Mouse (Mus musculus): Measurements from ENCODE around the gene Strada. TPM values are rescaled to one million over a fixed set of nuclear protein-coding genes. Genes with fewer than 3 reads are reported as not detected.

The Strada gene
- total RNA-seq, 1 experiment = 24.0 TPM

GRCm38 (mm10) chr11:106154091-106154490 lies 47.9 kb downstream of the Strada start:
- no peak for DNase-seq (ENCODE audit: low read depth, low spot score)
- Histone ChIP-seq H3K27ac (ENCODE audit: insufficient read depth, low read depth, low read length, poor library complexity, severe bottlenecking) (no peak overlapping the region), H3K36me3 (ENCODE audit: control insufficient read depth, insufficient read depth, low read length, poor library complexity, severe bottlenecking) (peaks cover 48% of the 10 kb centered on the region), H3K9me3 (ENCODE audit: control insufficient read depth, insufficient read depth, low read depth, low read length) (no peaks in the 10 kb centered on the region), H3K4me3 (ENCODE audit: insufficient read depth in 1 of 2, low read depth in 1 of 2, low read length in 2 of 2, poor library complexity in 1 of 2, severe bottlenecking in 1 of 2) (no peak overlapping the region), H3K4me1 (ENCODE audit: control insufficient read depth in 2 of 2, insufficient read depth in 2 of 2, low read length in 2 of 2, poor library complexity in 1 of 2) (peaks cover 0 to 11% of the 10 kb centered on the region in 2 experiments; a peak in 2 of 4 replicates), H3K9ac (ENCODE audit: insufficient read depth, low read depth, low read length, poor library complexity, severe bottlenecking) (no peak overlapping the region)
- in situ Hi-C loops (cut with MboI; ENCODE audit: low sequenced_read_pairs in 2 of 2, unreplicated experiment in 2 of 2) = no loop called here
- TF ChIP-seq ZC3H11A (IDR thresholded peaks at IDR 0.05; ENCODE audit: borderline replicate concordance, low read depth, low read length) (no peak), ZNF384 (IDR thresholded peaks at IDR 0.05; ENCODE audit: low read depth, low read length) (no peak), HCFC1 (IDR thresholded peaks at IDR 0.05; ENCODE audit: borderline replicate concordance, insufficient read depth, low read length) (no peak), CHD2 (IDR thresholded peaks at IDR 0.05; ENCODE audit: low read depth, low read length) (no peak), MAFK (IDR thresholded peaks at IDR 0.05; ENCODE audit: insufficient read depth, low read depth, low read length) (no peak)

- no peak overlapping the region; the same call in 1 of the 2 replicates for H3K27ac ChIP-seq (ENCODE audit: insufficient read depth, low read depth, low read length, poor library complexity, severe bottlenecking)
- DNase-seq (ENCODE audit: low read depth, low spot score) = no peak
- H3K36me3 ChIP-seq (ENCODE audit: control insufficient read depth, insufficient read depth, low read length, poor library complexity, severe bottlenecking) = peaks cover 48% of the 10 kb centered on the region
- TF ChIP-seq HCFC1 (IDR thresholded peaks at IDR 0.05; ENCODE audit: borderline replicate concordance, insufficient read depth, low read length) = no peak
- no peak for TF ChIP-seq CHD2 (IDR thresholded peaks at IDR 0.05; ENCODE audit: low read depth, low read length)
- TF ChIP-seq MAFK (IDR thresholded peaks at IDR 0.05; ENCODE audit: insufficient read depth, low read depth, low read length) = no peak
- TF ChIP-seq ZC3H11A (IDR thresholded peaks at IDR 0.05; ENCODE audit: borderline replicate concordance, low read depth, low read length) = no peak
- no peak for TF ChIP-seq ZNF384 (IDR thresholded peaks at IDR 0.05; ENCODE audit: low read depth, low read length)
- no peak overlapping the region for H3K9ac ChIP-seq (ENCODE audit: insufficient read depth, low read depth, low read length, poor library complexity, severe bottlenecking)
- H3K4me1 ChIP-seq (ENCODE audit: control insufficient read depth in 2 of 2, insufficient read depth in 2 of 2, low read length in 2 of 2, poor library complexity in 1 of 2) = no peaks in the 10 kb centered on the region
- no peaks in the 10 kb centered on the region for H3K9me3 ChIP-seq (ENCODE audit: control insufficient read depth, insufficient read depth, low read depth, low read length)
- in situ Hi-C loops (cut with MboI; ENCODE audit: low sequenced_read_pairs in 2 of 2, unreplicated experiment in 2 of 2) = no loop called here
- H3K4me3 ChIP-seq (ENCODE audit: insufficient read depth in 1 of 2, low read depth in 1 of 2, low read length in 2 of 2, poor library complexity in 1 of 2, severe bottlenecking in 1 of 2) = no peak overlapping the region
These were observed 49.8 kb downstream of the Strada start for GRCm38 (mm10) chr11:106152132-106152531.

- TF ChIP-seq ZC3H11A (IDR thresholded peaks at IDR 0.05; ENCODE audit: borderline replicate concordance, low read depth, low read length) (no peak), CHD2 (IDR thresholded peaks at IDR 0.05; ENCODE audit: low read depth, low read length) (no peak), ZNF384 (IDR thresholded peaks at IDR 0.05; ENCODE audit: low read depth, low read length) (no peak), MAFK (IDR thresholded peaks at IDR 0.05; ENCODE audit: insufficient read depth, low read depth, low read length) (no peak), HCFC1 (IDR thresholded peaks at IDR 0.05; ENCODE audit: borderline replicate concordance, insufficient read depth, low read length) (no peak)
- Histone ChIP-seq H3K9ac (ENCODE audit: insufficient read depth, low read depth, low read length, poor library complexity, severe bottlenecking) (no peak overlapping the region), H3K9me3 (ENCODE audit: control insufficient read depth, insufficient read depth, low read depth, low read length) (no peaks in the 10 kb centered on the region), H3K27ac (ENCODE audit: insufficient read depth, low read depth, low read length, poor library complexity, severe bottlenecking) (no peak overlapping the region), H3K4me1 (ENCODE audit: control insufficient read depth in 2 of 2, insufficient read depth in 2 of 2, low read length in 2 of 2, poor library complexity in 1 of 2) (no peaks in the 10 kb centered on the region), H3K4me3 (ENCODE audit: insufficient read depth in 1 of 2, low read depth in 1 of 2, low read length in 2 of 2, poor library complexity in 1 of 2, severe bottlenecking in 1 of 2) (no peak overlapping the region), H3K36me3 (ENCODE audit: control insufficient read depth, insufficient read depth, low read length, poor library complexity, severe bottlenecking) (peaks cover 45% of the 10 kb centered on the region)
- no peak for DNase-seq (ENCODE audit: low read depth, low spot score)
- in situ Hi-C loops (cut with MboI; ENCODE audit: low sequenced_read_pairs in 2 of 2, unreplicated experiment in 2 of 2) = no loop called here
These were observed 50.7 kb downstream of the Strada start for GRCm38 (mm10) chr11:106151219-106151618.

GRCm38 (mm10) chr11:106134580-106135528 lies 67.1 kb downstream of the Strada start:
- Histone ChIP-seq H3K4me1 (ENCODE audit: control insufficient read depth in 2 of 2, insufficient read depth in 2 of 2, low read length in 2 of 2, poor library complexity in 1 of 2) (peaks cover 6 to 9% of the 10 kb centered on the region in 2 experiments; a peak in 3 of 4 replicates), H3K27ac (ENCODE audit: insufficient read depth, low read depth, low read length, poor library complexity, severe bottlenecking) (peak overlapping the region; percentile 82), H3K4me3 (ENCODE audit: insufficient read depth in 1 of 2, low read depth in 1 of 2, low read length in 2 of 2, poor library complexity in 1 of 2, severe bottlenecking in 1 of 2) (no peak overlapping the region), H3K9me3 (ENCODE audit: control insufficient read depth, insufficient read depth, low read depth, low read length) (no peaks in the 10 kb centered on the region), H3K9ac (ENCODE audit: insufficient read depth, low read depth, low read length, poor library complexity, severe bottlenecking) (peak overlapping the region; percentile 62), H3K36me3 (ENCODE audit: control insufficient read depth, insufficient read depth, low read length, poor library complexity, severe bottlenecking) (no peaks in the 10 kb centered on the region)
- peak; percentile 4 for DNase-seq (ENCODE audit: low read depth, low spot score)
- TF ChIP-seq HCFC1 (IDR thresholded peaks at IDR 0.05; ENCODE audit: borderline replicate concordance, insufficient read depth, low read length) = no peak
- no peak for TF ChIP-seq CHD2 (IDR thresholded peaks at IDR 0.05; ENCODE audit: low read depth, low read length)
- TF ChIP-seq ZNF384 (IDR thresholded peaks at IDR 0.05; ENCODE audit: low read depth, low read length) = no peak
- TF ChIP-seq ZC3H11A (IDR thresholded peaks at IDR 0.05; ENCODE audit: borderline replicate concordance, low read depth, low read length) = no peak
- TF ChIP-seq MAFK (IDR thresholded peaks at IDR 0.05; ENCODE audit: insufficient read depth, low read depth, low read length) = no peak
- in situ Hi-C loops (cut with MboI; ENCODE audit: low sequenced_read_pairs in 2 of 2, unreplicated experiment in 2 of 2) = no loop called here
